Mouse (Mus musculus): ENCODE measurements at regions not wholly inside any gene's neighbourhood (a gene's known extent, or its start where the extent isn't known, plus 50 kb on each side); places are given as distances from the start of the nearest gene placed in this dataset.
"Not testable (repeated sequence)": the region's sequence is repeated elsewhere in the genome, so short reads cannot be mapped to it uniquely, and the experiment has no call there.

GRCm38 (mm10) chr14:17057355-17057754, 238.4 kb upstream of the Rarb start:
- DNase-seq: no peak

- no peak for DNase-seq
Observed at GRCm38 (mm10) chr14:17055741-17056140, 236.8 kb upstream of the Rarb start.

GRCm38 (mm10) chr14:17054381-17054780, 235.4 kb upstream of the Rarb start:
- DNase-seq: no peak

GRCm38 (mm10) chr14:17046808-17047207, 227.9 kb upstream of the Rarb start:
- DNase-seq: no peak

- DNase-seq: no peak
Observed at GRCm38 (mm10) chr14:17045426-17046132, 226.6 kb upstream of the Rarb start.

GRCm38 (mm10) chr14:17020603-17021356, 201.8 kb upstream of the Rarb start:
- no peak for DNase-seq

- no peak for DNase-seq
Observed at GRCm38 (mm10) chr14:17012931-17013330, 194.0 kb upstream of the Rarb start.

- no peak for DNase-seq
Observed at GRCm38 (mm10) chr14:17012200-17012599, 193.2 kb upstream of the Rarb start.

- DNase-seq: no peak
Observed at GRCm38 (mm10) chr14:17005194-17006018, 186.4 kb upstream of the Rarb start.

- DNase-seq: no peak
Observed at GRCm38 (mm10) chr14:17004714-17005113, 185.8 kb upstream of the Rarb start.

GRCm38 (mm10) chr14:16996716-16997115, 177.8 kb upstream of the Rarb start:
- no peak for DNase-seq

GRCm38 (mm10) chr14:16970911-16971310, 152.0 kb upstream of the Rarb start:
- not testable (repeated sequence) for DNase-seq

GRCm38 (mm10) chr14:16964717-16965391, 145.9 kb upstream of the Rarb start:
- no peak for DNase-seq

- no peak for DNase-seq
Observed at GRCm38 (mm10) chr14:16962216-16962826, 143.4 kb upstream of the Rarb start.

- DNase-seq: no peak
Observed at GRCm38 (mm10) chr14:16957802-16958201, 138.8 kb upstream of the Rarb start.

- no peak for DNase-seq
Observed at GRCm38 (mm10) chr14:16954511-16955443, 135.8 kb upstream of the Rarb start.

- no peak for DNase-seq
Observed at GRCm38 (mm10) chr14:16948736-16949135, 129.8 kb upstream of the Rarb start.

- DNase-seq: no peak
Observed at GRCm38 (mm10) chr14:16944441-16944840, 125.5 kb upstream of the Rarb start.

GRCm38 (mm10) chr14:16943531-16943930, 124.6 kb upstream of the Rarb start:
- DNase-seq: no peak

- DNase-seq: no peak
Observed at GRCm38 (mm10) chr14:16927136-16927535, 108.2 kb upstream of the Rarb start.

- no peak for DNase-seq
Observed at GRCm38 (mm10) chr14:16901534-16902147, 82.7 kb upstream of the Rarb start.
